Mouse (Mus musculus) liver, embryonic 14.5 days (tissue): ENCODE results near the gene Lipe.

Experiments used
- CTCF ChIP-seq: IDR thresholded peaks from 2 replicates; pipeline ENCODE4 v1.5.1; 2016; ENCODE audit warnings: antibody characterized with exemption, low read depth, control low read depth
- EP300 ChIP-seq: IDR thresholded peaks from 2 replicates; pipeline ENCODE4 v1.6.1; 2016; ENCODE audit warnings: antibody characterized with exemption, low read depth

- TF ChIP-seq CTCF (no peak), EP300 (no peak)
These were observed 10.6 kb downstream of the Lipe start for GRCm38 (mm10) chr7:25387811-25388440.
